Mouse (Mus musculus) CH12.LX (cell line): Measurements from ENCODE around the gene Ush2a. TPM values are rescaled to one million over a fixed set of nuclear protein-coding genes. Genes with fewer than 3 reads are reported as not detected.

ENCODE experiments used
- DNase-seq: peaks from one replicate; pipeline ENCODE4 v3.0.0-alpha.2; 2013; ENCODE audit errors: extremely low read depth
- H3K27ac ChIP-seq: 2 replicates; pipeline ENCODE4 v1.5.1; 2012; ENCODE audit warnings: low read depth, mild to moderate bottlenecking, control low read depth, moderate library complexity; ENCODE audit not compliant: insufficient read depth
- H3K27me3 ChIP-seq: replicated peaks from 2 replicates; pipeline ENCODE3; 2012; ENCODE audit warnings: inconsistent platforms
- H3K36me3 ChIP-seq, 2 experiments: replicated peaks in 1 of 2; 2 replicates each; pipeline versions ENCODE3 to v1.6.1; 2012; ENCODE audit warnings: inconsistent platforms in 1 of 2, low read length in 1 of 2, mild to moderate bottlenecking in 1 of 2, mixed read lengths in 1 of 2, moderate library complexity in 1 of 2; ENCODE audit not compliant: control insufficient read depth in 1 of 2, insufficient read depth in 1 of 2
- H3K4me1 ChIP-seq, 2 experiments: 2 replicates each; pipeline ENCODE4 v1.6.1; 2012; ENCODE audit warnings: inconsistent platforms in 1 of 2, moderate library complexity in 1 of 2; ENCODE audit not compliant: insufficient read depth in 2 of 2, control insufficient read depth in 1 of 2
- H3K4me2 ChIP-seq: 2 replicates; pipeline ENCODE4 v1.6.1; 2012; ENCODE audit warnings: low read depth, mild to moderate bottlenecking, control low read depth; ENCODE audit not compliant: poor library complexity, insufficient read depth, severe bottlenecking
- H3K4me3 ChIP-seq, 3 experiments: fragments of 150-350 bp in 1 of 3; sonication (generic) in 1 of 3; replicated peaks in 1 of 3; 2 replicates each; pipeline versions ENCODE3 to v1.5.1; 2011 to 2012; ENCODE audit warnings: low read depth in 2 of 3, low read length in 2 of 3, mild to moderate bottlenecking in 2 of 3, moderate library complexity in 2 of 3, control low read depth in 1 of 3, improper control_type of control experiment in 1 of 3, inconsistent platforms in 1 of 3, mixed read lengths in 1 of 3; ENCODE audit not compliant: poor library complexity in 1 of 3
- H3K79me2 ChIP-seq: replicated peaks from 2 replicates; pipeline ENCODE4 v1.6.1; 2012; ENCODE audit warnings: mild to moderate bottlenecking, moderate library complexity; ENCODE audit not compliant: control insufficient read depth, poor library complexity, insufficient read depth, severe bottlenecking; ENCODE audit errors: extremely low read depth
- H3K9ac ChIP-seq: 2 replicates; pipeline ENCODE4 v1.6.1; 2012; ENCODE audit warnings: low read depth, mild to moderate bottlenecking, control low read depth, moderate library complexity; ENCODE audit not compliant: insufficient read depth
- H3K9me3 ChIP-seq: replicated peaks from 2 replicates; pipeline ENCODE3; 2012; ENCODE audit warnings: low read length, inconsistent platforms, mixed read lengths
- BHLHE40 ChIP-seq: IDR thresholded peaks from 2 replicates; pipeline ENCODE4 v1.6.1; 2011; ENCODE audit warnings: mild to moderate bottlenecking, low read depth, low read length, improper control_type of control experiment
- CHD1 ChIP-seq: IDR thresholded peaks from 2 replicates; pipeline ENCODE4 v1.6.1; 2012; ENCODE audit warnings: low read depth, low read length, improper control_type of control experiment, inconsistent platforms
- CHD2 ChIP-seq: IDR thresholded peaks from 2 replicates; pipeline ENCODE4 v1.6.1; 2011; ENCODE audit warnings: low read length, improper control_type of control experiment
- E2F4 ChIP-seq: IDR thresholded peaks from 2 replicates; pipeline ENCODE4 v1.6.1; 2011; ENCODE audit warnings: low read depth, low read length, improper control_type of control experiment; ENCODE audit not compliant: insufficient replicate concordance
- HCFC1 ChIP-seq: IDR thresholded peaks from 2 replicates; pipeline ENCODE4 v1.6.1; 2012; ENCODE audit warnings: low read depth, mild to moderate bottlenecking, inconsistent platforms, low read length, improper control_type of control experiment
- IRF4 ChIP-seq: IDR thresholded peaks from 2 replicates; pipeline ENCODE4 v1.6.1; 2014; ENCODE audit warnings: low read depth, mild to moderate bottlenecking, inconsistent platforms, low read length, improper control_type of control experiment
- JUN ChIP-seq: IDR thresholded peaks from 2 replicates; pipeline ENCODE4 v1.6.1; 2011; ENCODE audit warnings: low read depth, mild to moderate bottlenecking, low read length, improper control_type of control experiment, moderate library complexity; ENCODE audit not compliant: insufficient read depth
- JUND ChIP-seq: conservative IDR thresholded peaks from 2 replicates; pipeline ENCODE4 v1.6.1; 2011; ENCODE audit warnings: low read depth, low read length, improper control_type of control experiment
- MAFK ChIP-seq: IDR thresholded peaks from 2 replicates; pipeline ENCODE4 v1.6.1; 2011; ENCODE audit warnings: low read length, improper control_type of control experiment; ENCODE audit not compliant: insufficient replicate concordance
- MAZ ChIP-seq: IDR thresholded peaks from 2 replicates; pipeline ENCODE4 v1.6.1; 2012; ENCODE audit warnings: low read depth, mild to moderate bottlenecking, inconsistent platforms, low read length, improper control_type of control experiment, moderate library complexity
- MEF2A ChIP-seq: IDR thresholded peaks from 2 replicates; pipeline ENCODE4 v1.6.1; 2014; ENCODE audit warnings: low read depth, mild to moderate bottlenecking, inconsistent platforms, low read length, improper control_type of control experiment, borderline replicate concordance
- PAX5 ChIP-seq: IDR thresholded peaks from 2 replicates; pipeline ENCODE4 v1.6.1; 2012; ENCODE audit warnings: low read length, inconsistent platforms, mixed read lengths
- POLR2A ChIP-seq: IDR thresholded peaks from 2 replicates; pipeline ENCODE4 v1.6.1; 2011; ENCODE audit warnings: low read depth, mild to moderate bottlenecking, improper control_type of control experiment, low read length
- RAD21 ChIP-seq: IDR thresholded peaks from 2 replicates; pipeline ENCODE4 v1.6.1; 2011; ENCODE audit warnings: low read depth, mild to moderate bottlenecking, low read length, improper control_type of control experiment, moderate library complexity
- TBP ChIP-seq: conservative IDR thresholded peaks from 2 replicates; pipeline ENCODE4 v1.6.1; 2011; ENCODE audit warnings: low read depth, low read length, improper control_type of control experiment
- USF2 ChIP-seq: conservative IDR thresholded peaks from 2 replicates; pipeline ENCODE4 v1.6.1; 2011; ENCODE audit warnings: low read depth, low read length, improper control_type of control experiment
- ZKSCAN1 ChIP-seq: IDR thresholded peaks from 2 replicates; pipeline ENCODE4 v1.6.1; 2012; ENCODE audit warnings: low read depth, inconsistent platforms, low read length, improper control_type of control experiment, borderline replicate concordance
- ZNF384 ChIP-seq: IDR thresholded peaks from 2 replicates; pipeline ENCODE4 v1.6.1; 2012; ENCODE audit warnings: low read depth, low read length, improper control_type of control experiment, inconsistent platforms
- dilution Hi-C: fragments of 300-500 bp; cut with MboI; formaldehyde crosslinking; loops from 2 replicates; pipeline ENCODE4 v1.14.3; 2020; ENCODE audit warnings: low sequenced_read_pairs; ENCODE audit not compliant: extremely low pct_unique_long_range_greater_than_20kb, extremely low pct_ligation_motif_present
- in situ Hi-C: fragments of 300-500 bp; cut with MboI; formaldehyde crosslinking; loops from 3 replicates; pipeline ENCODE4 v1.14.3; 2019; ENCODE audit warnings: low sequenced_read_pairs, low pct_ligation_motif_present, low pct_unique_long_range_greater_than_20kb, mixed read lengths
- polyA plus RNA-seq: library from polyadenylated mRNA; unstranded; fragments of >175 nt; gene quantifications from 2 replicates; pipeline ENCODE4 v1.2.1, GENCODE M21; 2012; ENCODE audit warnings: low read depth; ENCODE audit not compliant: insufficient read length
- total RNA-seq, 2 experiments: library from RNA; depleted of rRNA; stranded (reverse); fragments of 300-350 nt in 1 of 2; fragments of >200 nt in 1 of 2; gene quantifications; 2 replicates each; pipeline ENCODE4 v1.2.3; 2012 to 2014

Gene Ush2a
- total and polyA plus RNA-seq, 3 experiments = not detected

DNA sequence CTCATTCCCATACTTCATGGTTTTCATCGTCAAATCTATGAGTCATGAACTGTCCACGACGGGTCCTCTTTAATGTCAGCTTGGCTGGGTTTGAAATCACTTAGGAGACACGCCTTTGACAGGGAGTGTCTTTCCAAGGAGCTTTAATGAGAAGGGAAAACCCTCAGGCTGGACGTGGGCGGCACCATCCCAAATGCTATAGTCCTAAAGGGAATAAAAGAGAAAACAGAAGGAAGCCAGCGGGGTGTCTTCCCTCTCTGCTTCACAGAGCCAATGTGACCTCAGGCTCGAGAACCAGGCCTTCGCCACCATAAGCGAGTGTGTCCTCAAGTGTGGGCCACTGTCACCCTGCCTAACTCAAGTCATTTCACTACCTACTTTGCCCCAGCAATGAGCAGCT, 523.2 kb downstream of the Ush2a start:
- no peak for TF ChIP-seq MAFK
- TF ChIP-seq E2F4 = no peak
- no peak for TF ChIP-seq JUND
- no peak for TF ChIP-seq TBP
- Histone ChIP-seq H3K79me2 (no peaks in the 10 kb centered on the region), H3K4me2 (no peak overlapping the region), H3K27ac (no peak overlapping the region), H3K36me3 (no peaks in the 10 kb centered on the region), H3K4me3 (no peak overlapping the region), H3K4me1 (no peaks in the 10 kb centered on the region), H3K9ac (no peak overlapping the region), H3K27me3 (no peaks in the 10 kb centered on the region), H3K9me3 (peaks cover 66% of the 10 kb centered on the region)
- in situ Hi-C loops = no loop called here
- dilution Hi-C loops = no loop called here
- no peak for DNase-seq

DNA sequence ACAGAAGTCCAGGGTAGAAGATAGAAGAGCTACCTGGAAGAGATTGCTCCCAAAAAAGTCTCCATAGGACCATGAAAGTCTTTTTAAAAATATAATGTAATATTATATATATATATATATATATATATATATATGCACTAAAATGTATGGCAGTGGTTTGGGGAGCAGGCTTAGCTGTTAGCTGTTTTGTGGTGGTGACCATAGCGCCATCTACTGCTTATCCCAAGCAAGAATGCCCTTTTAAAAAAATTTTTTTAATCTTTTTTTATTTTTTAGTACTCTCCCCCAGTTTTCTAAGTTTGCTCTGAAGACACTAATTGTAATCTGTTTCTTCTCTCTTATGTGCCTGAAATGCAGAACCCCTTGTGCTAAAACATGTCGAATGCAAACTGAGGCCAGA, 543.2 kb downstream of the Ush2a start:
- dilution Hi-C loops = no loop called here
- no peaks in the 10 kb centered on the region for H3K27me3 ChIP-seq
- no peaks in the 10 kb centered on the region for H3K36me3 ChIP-seq
- no peaks in the 10 kb centered on the region for H3K79me2 ChIP-seq
- no peak for DNase-seq
- no peaks in the 10 kb centered on the region for H3K4me1 ChIP-seq
- peaks cover 59% of the 10 kb centered on the region for H3K9me3 ChIP-seq
- H3K4me3 ChIP-seq = no peak overlapping the region
- TF ChIP-seq MAZ = no peak
- TF ChIP-seq TBP = no peak
- TF ChIP-seq MAFK = no peak
- TF ChIP-seq CHD1 = no peak
- TF ChIP-seq HCFC1 = no peak
- TF ChIP-seq BHLHE40 = no peak
- TF ChIP-seq JUN = no peak
- TF ChIP-seq USF2 = no peak
- no peak for TF ChIP-seq POLR2A
- TF ChIP-seq IRF4 = no peak
- TF ChIP-seq RAD21 = no peak
- TF ChIP-seq CHD2 = no peak
- TF ChIP-seq PAX5 = no peak
- no peak for TF ChIP-seq ZNF384
- no peak for TF ChIP-seq MEF2A
- TF ChIP-seq ZKSCAN1 = no peak
- TF ChIP-seq, all 38 proteins: peak for 0
- Histone ChIP-seq H3K9ac (no peak overlapping the region), H3K4me2 (no peak overlapping the region), H3K27ac (no peak overlapping the region)
- in situ Hi-C loops = no loop called here
